Mouse (Mus musculus) urinary bladder, postnatal 14 days (tissue): ENCODE results near the gene Pafah1b2.

Source experiments
- DNase-seq: peaks from one replicate; pipeline ENCODE4 v3.0.0; 2021; ENCODE audit warnings: low spot score

Gene Pafah1b2

GRCm38 (mm10) chr9:46026058-46026849 is 13.8 kb upstream of the Pafah1b2 start:
- no peak for DNase-seq

- no peak for DNase-seq
Observed at GRCm38 (mm10) chr9:46023591-46023990, 11.1 kb upstream of the Pafah1b2 start.

DNA sequence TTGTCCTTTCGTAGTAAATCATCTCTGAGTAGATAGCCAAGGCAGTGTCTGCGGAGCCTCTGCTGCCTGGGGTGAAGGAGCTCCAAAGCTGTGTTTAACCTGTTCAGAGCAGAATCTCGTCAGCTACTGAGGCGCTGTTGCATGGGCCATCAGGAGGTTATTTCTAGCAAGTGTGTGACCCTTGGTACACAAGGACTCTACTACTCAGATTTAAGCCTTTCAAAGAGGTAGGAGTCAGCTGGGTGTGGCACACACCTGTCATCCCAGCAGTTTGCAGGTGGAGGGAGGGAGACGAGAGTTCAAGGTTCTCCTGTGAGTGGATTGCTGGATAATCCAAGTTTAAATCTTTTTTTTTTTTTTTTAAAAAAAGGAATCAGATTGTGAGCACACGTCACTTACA is 7.5 kb upstream of the Pafah1b2 start:
- DNase-seq: no peak

- no peak for DNase-seq
Observed at GRCm38 (mm10) chr9:46018316-46018715, 5.8 kb upstream of the Pafah1b2 start.

GRCm38 (mm10) chr9:46016417-46016816 is 3.9 kb upstream of the Pafah1b2 start:
- no peak for DNase-seq

DNA sequence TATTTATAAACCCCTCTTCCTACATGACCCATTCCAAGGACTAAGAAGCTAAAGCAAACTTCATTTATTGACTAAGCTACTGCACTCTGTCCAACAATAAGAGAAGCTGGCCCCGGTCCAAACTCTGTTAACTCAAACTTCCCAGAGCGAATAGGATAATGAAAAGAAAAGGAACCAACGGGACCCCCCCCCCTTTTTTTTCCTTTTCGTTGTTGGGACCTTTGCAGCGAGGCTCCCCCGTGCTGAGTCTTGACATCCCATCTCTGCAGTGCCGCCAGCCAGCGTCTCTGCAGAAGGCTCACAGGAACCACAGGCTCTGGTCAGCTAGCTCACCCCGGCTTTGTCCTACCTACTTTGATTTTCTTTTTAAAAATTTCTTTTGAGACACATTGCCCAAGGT is 3.3 kb upstream of the Pafah1b2 start:
- peak; percentile 67 for DNase-seq

DNA sequence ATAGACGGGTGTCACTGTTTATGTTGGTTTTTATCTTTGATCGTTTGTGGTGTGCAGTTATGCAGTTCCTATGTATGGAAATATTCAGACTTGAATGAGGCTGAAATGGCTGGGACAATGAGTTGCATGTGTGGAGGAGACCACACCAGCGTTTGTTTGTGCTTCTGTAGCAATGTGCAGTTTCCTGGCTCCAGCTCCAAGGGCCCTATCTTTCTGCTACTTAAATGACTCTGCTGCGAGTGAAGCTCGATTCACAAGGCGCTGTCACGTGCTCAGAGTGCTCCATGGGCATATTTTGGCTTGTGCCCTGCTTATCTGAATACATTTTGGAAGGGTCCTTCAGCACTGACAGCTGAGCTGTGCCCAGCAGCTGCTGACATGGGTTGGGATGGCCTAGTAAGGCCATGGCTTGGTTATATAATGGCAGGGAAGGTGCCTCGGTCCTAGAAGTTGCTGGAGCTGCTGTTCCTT is 2.6 kb upstream of the Pafah1b2 start:
- no peak for DNase-seq

- DNase-seq: peak; percentile 24
Observed at GRCm38 (mm10) chr9:46014251-46014681, 1.8 kb upstream of the Pafah1b2 start.

- no peak for DNase-seq
Observed at GRCm38 (mm10) chr9:46013616-46014015, 1.1 kb upstream of the Pafah1b2 start.

- DNase-seq: peak; percentile 44
Observed at GRCm38 (mm10) chr9:46013009-46013586, 608 bp upstream of the Pafah1b2 start.

GRCm38 (mm10) chr9:46011094-46011970 is 1.2 kb downstream of the Pafah1b2 start:
- DNase-seq: no peak

GRCm38 (mm10) chr9:46009669-46009983 is 2.9 kb downstream of the Pafah1b2 start:
- no peak for DNase-seq

DNA sequence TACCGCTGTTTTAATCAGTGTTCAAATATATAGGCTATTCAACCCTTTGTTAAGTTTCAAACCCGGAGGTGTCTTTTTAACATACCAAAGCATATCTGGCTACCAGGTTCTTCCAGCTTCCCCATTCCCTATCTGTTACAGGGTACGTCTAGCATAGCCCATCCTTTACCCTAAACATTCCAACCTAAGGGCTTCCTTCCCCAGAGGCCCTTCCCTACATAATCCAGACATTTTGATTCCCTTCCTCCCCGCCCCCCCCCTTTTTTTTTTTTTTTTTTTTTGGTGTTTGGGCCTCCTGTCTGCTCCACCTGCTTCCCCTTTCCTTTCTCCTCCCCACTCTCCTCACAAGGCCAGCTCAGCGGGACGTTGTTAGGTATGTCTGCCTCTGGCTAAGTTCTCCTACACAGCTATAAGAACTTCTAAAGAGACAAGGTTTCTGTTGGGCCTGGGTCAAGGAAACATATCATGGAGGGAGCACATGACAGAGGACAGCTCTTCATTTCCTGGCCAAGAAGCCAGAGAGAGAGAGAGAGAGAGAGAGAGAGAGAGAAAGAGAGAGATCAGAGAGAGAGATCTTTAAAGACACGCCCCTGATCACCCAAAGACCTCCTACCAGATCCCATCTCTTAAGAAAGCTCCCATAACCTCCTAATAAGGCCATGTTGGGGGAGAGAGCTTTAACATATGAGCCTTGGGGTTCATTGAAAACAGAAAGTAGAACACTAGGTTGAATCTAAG is 3.4 kb downstream of the Pafah1b2 start:
- DNase-seq: no peak

- no peak for DNase-seq
Observed at GRCm38 (mm10) chr9:46006224-46006623, 6.3 kb downstream of the Pafah1b2 start.

DNA sequence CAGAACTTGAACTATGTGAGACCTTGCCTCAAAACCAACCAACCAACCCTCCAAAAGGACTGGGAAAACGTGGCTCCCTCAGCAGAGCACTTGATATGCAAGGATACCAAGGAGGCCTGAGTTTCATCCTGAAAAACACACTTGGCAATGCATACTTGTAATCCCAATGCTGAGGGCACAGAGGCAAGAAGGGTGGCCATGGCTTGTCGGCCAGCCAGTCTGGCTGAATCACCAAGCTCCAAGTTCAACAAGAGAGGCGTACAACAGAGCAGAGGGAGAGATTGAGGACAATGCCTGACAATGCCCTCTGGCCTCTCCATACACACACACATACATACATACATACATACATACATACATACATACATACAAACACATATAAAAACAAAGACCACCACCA is 8.0 kb downstream of the Pafah1b2 start:
- no peak for DNase-seq

DNA sequence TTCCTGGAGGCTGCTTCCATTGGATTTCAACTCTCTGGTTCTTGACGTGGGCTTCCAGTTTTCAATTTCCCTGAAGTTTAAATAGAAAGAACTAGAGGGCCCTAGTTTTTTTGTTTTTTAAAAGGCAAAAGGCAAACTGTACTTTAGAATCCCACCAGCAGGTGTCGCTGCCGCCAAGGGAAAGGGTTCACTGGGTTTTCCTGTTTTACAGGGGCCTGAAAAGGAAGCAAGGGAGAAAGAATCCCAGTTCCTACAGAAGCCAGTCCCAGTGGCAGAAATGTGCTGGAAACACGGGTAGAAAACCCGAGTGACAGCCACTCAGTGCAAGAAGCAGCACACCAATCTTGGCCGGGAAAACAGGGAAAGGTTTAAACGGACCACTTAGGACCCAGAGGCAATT is 8.8 kb downstream of the Pafah1b2 start:
- DNase-seq: peak; percentile 86

- DNase-seq: no peak
Observed at GRCm38 (mm10) chr9:45999009-45999408, 13.5 kb downstream of the Pafah1b2 start.

DNA sequence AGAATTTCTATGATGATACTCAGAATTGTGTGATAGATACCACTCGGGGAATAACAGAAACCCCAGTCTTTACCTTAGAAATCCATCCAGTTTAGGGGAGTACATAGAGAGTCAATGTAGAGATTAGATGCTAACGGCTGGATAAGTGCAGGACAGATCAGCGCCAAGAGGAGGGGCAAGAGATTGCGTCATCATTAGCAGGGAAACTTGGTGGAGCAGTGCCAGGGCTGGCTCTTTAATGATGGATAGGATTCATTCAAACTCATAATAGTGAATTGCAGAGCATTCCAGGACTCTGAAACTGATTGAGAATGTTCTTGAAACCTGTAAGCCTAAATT is 27.3 kb downstream of the Pafah1b2 start:
- peak; percentile 73 for DNase-seq

DNA sequence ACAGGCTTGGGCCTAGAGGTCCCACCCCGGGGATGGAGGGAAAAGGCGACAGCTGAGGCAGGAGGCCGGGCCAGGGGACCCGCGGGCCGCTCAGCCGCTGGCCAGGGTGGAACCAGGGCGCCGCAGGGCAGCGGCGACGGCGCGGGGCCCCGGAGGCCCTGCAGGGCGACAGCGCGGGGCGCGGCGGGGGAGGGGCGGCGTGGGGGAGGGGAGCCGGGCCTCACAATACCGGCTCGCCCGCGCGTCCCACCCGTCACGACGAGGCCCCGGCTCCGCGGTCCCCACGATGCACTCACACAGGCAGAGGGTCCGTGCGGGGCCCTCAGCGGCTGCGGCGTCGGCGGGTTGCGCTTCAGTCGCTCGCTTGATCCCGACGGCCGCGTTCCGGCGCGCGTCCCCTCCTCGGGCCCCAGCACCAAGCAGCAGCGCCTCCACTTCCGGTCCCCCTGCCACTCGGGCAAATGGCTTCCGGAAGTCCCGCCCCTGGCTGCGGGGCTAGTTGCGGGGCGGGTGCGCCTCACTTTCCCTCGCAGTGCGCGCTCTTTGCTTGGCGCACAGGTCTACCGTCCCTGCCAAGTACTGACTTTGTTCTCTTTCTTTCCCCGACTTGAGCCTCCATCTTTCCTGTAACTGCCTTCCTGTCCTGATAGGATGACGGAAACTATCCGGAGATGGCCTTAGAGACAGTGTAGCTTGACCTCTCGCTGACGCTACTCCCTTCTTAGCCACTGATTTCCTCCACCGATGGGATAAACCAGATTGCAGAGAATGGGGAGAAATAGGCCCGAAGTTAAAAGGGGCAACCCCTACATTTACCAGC is 27.9 kb downstream of the Pafah1b2 start:
- peak; percentile 90 for DNase-seq

GRCm38 (mm10) chr9:45983676-45984408 is 28.6 kb downstream of the Pafah1b2 start:
- DNase-seq: peak; percentile 24

DNA sequence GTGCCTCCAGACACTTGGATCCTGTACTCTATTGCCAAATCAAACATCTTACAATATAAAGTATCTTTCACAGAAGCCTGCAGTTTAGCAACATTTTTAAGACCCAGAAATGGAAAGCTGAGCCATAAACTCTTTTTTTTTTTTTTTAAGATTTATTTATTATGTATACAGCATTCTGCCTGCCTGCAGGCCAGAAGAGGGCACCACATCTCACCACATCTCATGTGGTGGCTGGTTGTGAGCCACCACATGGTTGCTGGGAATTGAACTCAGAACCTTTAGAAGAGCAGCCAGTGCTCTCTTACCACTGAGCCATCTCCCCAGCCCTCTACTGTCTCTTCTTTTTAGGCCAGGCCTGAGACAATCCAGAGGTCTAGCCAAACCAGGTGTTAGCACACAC is 31.2 kb downstream of the Pafah1b2 start:
- DNase-seq: no peak
